Mouse (Mus musculus): ENCODE measurements around the gene C1qb.

DNA sequence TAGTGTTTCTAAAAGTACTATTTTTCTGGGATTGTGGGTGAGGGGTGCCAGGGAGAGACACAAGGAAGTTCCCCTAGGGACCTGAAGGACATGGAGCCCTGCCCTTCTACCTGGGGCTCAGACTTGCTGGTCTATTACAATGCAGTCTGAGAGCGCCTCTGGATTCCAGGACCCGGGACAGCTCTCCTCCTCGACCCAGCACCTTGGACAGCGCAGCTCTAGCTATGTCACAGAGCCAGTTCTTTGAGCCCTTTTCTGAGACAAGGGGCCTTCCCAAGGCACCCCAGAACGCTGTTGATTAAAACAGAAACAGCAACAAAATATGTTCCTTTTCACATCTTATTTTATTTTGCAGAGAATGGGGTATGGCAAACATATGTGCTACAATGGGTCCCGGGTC lies 38.5 kb upstream of the C1qb start:
- TF ChIP-seq EP300 (IDR thresholded peaks at IDR 0.05; ENCODE audit: low read depth) (no peak), CTCF (IDR thresholded peaks at IDR 0.05; ENCODE audit: low read depth) (no peak)

Measured in liver, postnatal 0 days (tissue).